Mouse (Mus musculus) spleen, adult 2 months (tissue): ENCODE measurements around the gene Stxbp4. TPM values are rescaled to one million over a fixed set of nuclear protein-coding genes. Genes with fewer than 3 reads are reported as not detected.

Experiments used
- DNase-seq, 2 experiments: peaks; one replicate each; pipeline versions ENCODE4 v3.0.0 to v3.0.0-alpha.2; 2012 to 2021; ENCODE audit warnings: low spot score in 2 of 2, low read depth in 1 of 2
- H3K27ac ChIP-seq: fragments of 200-500 bp; 2 replicates; pipeline ENCODE4 v1.5.1; 2012; ENCODE audit warnings: low read length, inconsistent platforms; ENCODE audit not compliant: insufficient read depth
- H3K27me3 ChIP-seq: fragments of 200-500 bp; 2 replicates; pipeline ENCODE4 v1.6.1; 2012; ENCODE audit warnings: mild to moderate bottlenecking, moderate library complexity, low read length, inconsistent platforms; ENCODE audit not compliant: control insufficient read depth, insufficient read depth
- H3K36me3 ChIP-seq: fragments of 200-500 bp; 2 replicates; pipeline ENCODE4 v1.6.1; 2012; ENCODE audit warnings: mild to moderate bottlenecking, low read length, inconsistent platforms; ENCODE audit not compliant: control insufficient read depth, insufficient read depth
- H3K4me1 ChIP-seq: fragments of 200-500 bp; 2 replicates; pipeline ENCODE4 v1.6.1; 2011; ENCODE audit warnings: inconsistent platforms; ENCODE audit not compliant: control insufficient read depth, insufficient read depth, insufficient read length
- H3K4me3 ChIP-seq: fragments of 200-500 bp; 2 replicates; pipeline ENCODE4 v1.5.1; 2011; ENCODE audit warnings: mild to moderate bottlenecking, inconsistent platforms; ENCODE audit not compliant: insufficient read depth, insufficient read length; ENCODE audit errors: extremely low read depth
- CTCF ChIP-seq: fragments of 200-500 bp; IDR thresholded peaks from 2 replicates; pipeline ENCODE4 v1.5.1; 2011; ENCODE audit warnings: mild to moderate bottlenecking, inconsistent platforms; ENCODE audit not compliant: insufficient read depth, insufficient read length, insufficient replicate concordance; ENCODE audit errors: extremely low read depth
- POLR2A ChIP-seq: fragments of 200-500 bp; IDR thresholded peaks from 2 replicates; pipeline ENCODE4 v1.6.1; 2011; ENCODE audit warnings: low read depth, low read length, inconsistent platforms
- WGBS: fragments of 180-500 bp; shearing (Covaris S2); methylation state at CpG from one replicate; pipeline ENCODE4 v1.1.7; 2018; 5-methylcytosine and 5-hydroxymethylcytosine counted together
- polyA plus RNA-seq: library from polyadenylated mRNA; depleted of rRNA; stranded (reverse); fragments of >200 nt; gene quantifications from 2 replicates; pipeline ENCODE4 v1.2.3, GENCODE M21; 2012; rRNA removed

Stxbp4 gene
- polyA plus RNA-seq, result 0.66 and 0.88 TPM in 2 replicates

GRCm38 (mm10) chr11:90637440-90638311 lies at the start of gene Stxbp4, which contains the start of gene Cox11:
Stxbp4 (minus strand) TSS chr11:90638084.
Cox11 (plus strand) TSS chr11:90638173.
- under 1% methylated on average over 48 of the region's 48 CpGs for WGBS
- H3K36me3 ChIP-seq, result no peaks in the 10 kb centered on the region; the same call in 1 of the 2 replicates
- no peaks in the 10 kb centered on the region; the same call in 1 of the 2 replicates for H3K4me1 ChIP-seq
- no peaks in the 10 kb centered on the region for H3K27me3 ChIP-seq
- H3K27ac ChIP-seq, result peak within 1 kb of the TSS; percentile 80
- H3K4me3 ChIP-seq, result peak within 1 kb of the TSS; percentile 84
- DNase-seq, result peak; percentile 86 to 89
- TF ChIP-seq CTCF (peak; percentile 38; the same call in 1 of the 2 replicates), POLR2A (peak; percentile 64)

- Histone ChIP-seq H3K4me3 (peak overlapping the region; percentile 46), H3K4me1 (no peaks in the 10 kb centered on the region), H3K27me3 (peaks cover 8% of the 10 kb centered on the region; the same call in 1 of the 2 replicates), H3K36me3 (no peaks in the 10 kb centered on the region), H3K27ac (no peak overlapping the region)
- no peak for DNase-seq
- TF ChIP-seq CTCF (no peak), POLR2A (no peak)
- 3% methylated on average over 17 of the region's 17 CpGs for WGBS
Measured at GRCm38 (mm10) chr11:90687040-90687439, 49.2 kb upstream of the Stxbp4 start.

GRCm38 (mm10) chr11:90686287-90687025 lies 48.6 kb upstream of the Stxbp4 start:
- Histone ChIP-seq H3K4me1 (no peaks in the 10 kb centered on the region), H3K36me3 (no peaks in the 10 kb centered on the region), H3K27ac (no peak overlapping the region), H3K27me3 (peaks cover 8% of the 10 kb centered on the region; the same call in 1 of the 2 replicates), H3K4me3 (peak overlapping the region; percentile 46)
- DNase-seq, result no peak
- 79% methylated on average over 13 of the region's 13 CpGs for WGBS
- TF ChIP-seq POLR2A (no peak), CTCF (no peak)

GRCm38 (mm10) chr11:90685196-90685595 lies 47.3 kb upstream of the Stxbp4 start:
- H3K27me3 ChIP-seq, result peaks cover 8% of the 10 kb centered on the region; the same call in 1 of the 2 replicates
- DNase-seq, result no peak
- no peak overlapping the region for H3K27ac ChIP-seq
- H3K4me1 ChIP-seq, result no peaks in the 10 kb centered on the region
- no peak overlapping the region for H3K4me3 ChIP-seq
- H3K36me3 ChIP-seq, result no peaks in the 10 kb centered on the region
- WGBS, result 82% methylated on average over 6 of the region's 6 CpGs
- TF ChIP-seq POLR2A (no peak), CTCF (no peak)

- WGBS, result 16% methylated on average over 6 of the region's 6 CpGs
- Histone ChIP-seq H3K27me3 (peaks cover 8% of the 10 kb centered on the region; the same call in 1 of the 2 replicates), H3K36me3 (no peaks in the 10 kb centered on the region), H3K4me1 (no peaks in the 10 kb centered on the region), H3K27ac (no peak overlapping the region), H3K4me3 (no peak overlapping the region)
- no peak for DNase-seq
- no peak for TF ChIP-seq CTCF
- no peak for TF ChIP-seq POLR2A
Measured at GRCm38 (mm10) chr11:90684765-90685164, 46.9 kb upstream of the Stxbp4 start.

GRCm38 (mm10) chr11:90681171-90681570 lies 43.3 kb upstream of the Stxbp4 start:
- Histone ChIP-seq H3K4me1 (no peaks in the 10 kb centered on the region), H3K4me3 (no peak overlapping the region), H3K27ac (no peak overlapping the region), H3K36me3 (no peaks in the 10 kb centered on the region), H3K27me3 (no peaks in the 10 kb centered on the region)
- TF ChIP-seq CTCF, result no peak
- no peak for DNase-seq
